Mouse (Mus musculus) midbrain, embryonic 13.5 days (tissue): ENCODE results near the gene Map3k15. TPM values are rescaled to one million over a fixed set of nuclear protein-coding genes. Genes with fewer than 3 reads are reported as not detected.

Experiments used
- ATAC-seq: fragments of 200-750 bp; cut with Nextera tagmentation; 2 replicates; pipeline ENCODE4 v1.8.0; 2017; ENCODE audit warnings: mild to moderate bottlenecking, moderate TSS enrichment, moderate library complexity
- H3K27ac ChIP-seq: fragments of 300-500 bp; sonication (generic); 2 replicates; pipeline ENCODE4 v1.5.1; 2015; ENCODE audit warnings: inconsistent platforms, mild to moderate bottlenecking, moderate library complexity
- H3K27me3 ChIP-seq: fragments of 300-500 bp; sonication (generic); 2 replicates; pipeline ENCODE4 v1.6.1; 2015; ENCODE audit warnings: mild to moderate bottlenecking, inconsistent platforms
- H3K36me3 ChIP-seq: fragments of 300-500 bp; sonication (generic); 2 replicates; pipeline ENCODE4 v1.6.1; 2015; ENCODE audit warnings: mild to moderate bottlenecking, inconsistent platforms
- H3K4me1 ChIP-seq: fragments of 300-500 bp; sonication (generic); replicated peaks from 2 replicates; pipeline ENCODE4 v1.6.1; 2015; ENCODE audit warnings: inconsistent platforms
- H3K4me2 ChIP-seq: fragments of 300-500 bp; sonication (generic); replicated peaks from 2 replicates; pipeline ENCODE4 v1.6.1; 2015; ENCODE audit warnings: moderate library complexity, mild to moderate bottlenecking, inconsistent platforms
- H3K4me3 ChIP-seq: fragments of 300-500 bp; sonication (generic); replicated peaks from 2 replicates; pipeline ENCODE4 v1.5.1; 2015; ENCODE audit warnings: mild to moderate bottlenecking, inconsistent platforms
- H3K9ac ChIP-seq: fragments of 300-500 bp; sonication (generic); replicated peaks from 2 replicates; pipeline ENCODE4 v1.6.1; 2015; ENCODE audit warnings: mild to moderate bottlenecking, inconsistent platforms
- H3K9me3 ChIP-seq: fragments of 300-500 bp; sonication (generic); 2 replicates; pipeline ENCODE4 v1.6.1; 2016; ENCODE audit warnings: mild to moderate bottlenecking, inconsistent platforms
- WGBS: fragments of 180-500 bp; shearing (Covaris S2); methylation state at CpG from one replicate; pipeline ENCODE4 v1.1.7; 2015; 5-methylcytosine and 5-hydroxymethylcytosine counted together
- polyA plus RNA-seq: library from polyadenylated mRNA; unstranded; fragments of >200 nt; fragmentation: Nextera tagmentation; extraction: Ambion mirVana; gene quantifications from 2 replicates; pipeline ENCODE4 v1.2.1, GENCODE M21; 2015

Gene Map3k15
- 0.15 and 0.23 TPM in 2 replicates for polyA plus RNA-seq

DNA sequence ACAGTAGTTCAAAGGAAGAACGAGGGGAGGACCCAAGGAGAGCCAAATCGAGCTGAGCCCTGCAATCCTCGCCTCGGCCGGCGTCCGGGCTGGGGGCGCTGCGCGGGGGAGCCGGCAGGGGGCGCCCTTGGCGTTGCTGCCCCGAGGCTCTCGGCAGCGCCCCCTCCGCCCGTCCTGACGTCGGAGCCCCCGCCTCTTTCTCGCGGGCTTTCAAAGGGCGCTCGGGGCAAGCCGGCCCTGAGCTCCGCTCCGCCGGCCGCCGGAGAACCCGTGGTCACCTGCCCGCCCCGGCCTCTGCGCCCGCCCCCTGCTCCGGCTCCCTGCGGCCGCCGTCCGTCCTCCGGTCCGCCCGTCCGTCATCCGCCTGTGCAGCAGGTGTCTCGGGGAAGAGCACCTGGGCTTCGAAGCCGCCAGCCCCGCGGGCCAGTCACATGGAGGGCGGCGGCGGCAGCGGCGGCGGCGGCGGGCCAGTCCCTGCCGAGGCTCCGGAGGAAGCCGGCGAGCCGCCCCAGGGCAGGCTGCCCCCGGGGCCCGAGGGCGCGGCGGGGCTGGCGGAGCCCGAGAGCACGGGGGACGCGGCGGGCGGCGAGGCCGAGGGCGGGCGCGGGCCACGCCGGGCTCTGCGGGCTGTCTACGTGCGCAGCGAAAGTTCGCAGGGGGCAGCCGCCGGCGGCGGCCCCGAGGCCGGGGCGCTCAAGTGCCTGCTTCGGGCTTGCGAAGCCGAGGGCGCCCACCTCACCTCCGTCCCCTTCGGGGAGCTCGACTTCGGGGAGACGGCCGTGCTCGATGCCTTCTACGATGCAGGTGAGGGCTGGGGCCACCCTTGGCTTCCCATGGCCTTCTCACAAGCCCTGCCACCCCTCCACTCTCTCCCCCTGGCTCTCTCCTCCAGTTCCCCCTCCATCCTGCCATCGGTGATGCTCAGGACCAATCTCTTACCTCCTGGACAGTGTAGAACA lies at the start of gene Map3k15:
Gene Map3k15, plus strand, starts transcription at position 432 of the 959 bp plus-strand sequence.
- peaks cover 32% of the 10 kb centered on the region for H3K27me3 ChIP-seq
- H3K4me2 ChIP-seq = peak within 1 kb of the TSS; percentile 66
- H3K36me3 ChIP-seq = no peaks in the 10 kb centered on the region
- no peak within 1 kb of the TSS for H3K27ac ChIP-seq
- 17% methylated on average over 82 of the region's 108 CpGs for WGBS
- peak within 1 kb of the TSS; percentile 46 for H3K9ac ChIP-seq
- no peaks in the 10 kb centered on the region for H3K4me1 ChIP-seq
- peak within 1 kb of the TSS; percentile 46 for H3K4me3 ChIP-seq
- H3K9me3 ChIP-seq = no peaks in the 10 kb centered on the region
- ATAC-seq = peak; percentile 68

DNA sequence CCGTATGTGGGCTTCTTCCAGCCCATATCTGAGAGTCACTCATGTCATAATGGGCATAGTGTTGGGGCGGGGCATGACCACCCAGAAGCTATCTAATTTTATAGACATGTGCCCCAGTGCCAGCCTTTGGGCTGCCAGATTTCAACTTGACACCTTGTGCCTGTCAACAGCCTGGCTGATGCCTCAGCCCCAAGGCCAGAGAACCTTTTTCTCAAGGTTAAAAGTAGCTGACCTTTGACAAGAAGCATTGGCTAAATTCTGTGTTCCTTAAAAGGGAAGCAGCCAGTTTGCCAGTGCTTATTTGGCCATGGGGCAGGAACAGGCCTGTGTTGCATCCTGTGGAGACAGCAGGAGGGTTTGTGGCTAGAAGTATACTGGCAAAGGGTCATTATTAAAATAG lies 45.7 kb upstream of the Map3k15 start:
- Histone ChIP-seq H3K27me3 (peaks cover 24% of the 10 kb centered on the region; the same call in 1 of the 2 replicates), H3K4me2 (no peak overlapping the region), H3K27ac (no peak overlapping the region), H3K36me3 (no peaks in the 10 kb centered on the region), H3K9me3 (no peaks in the 10 kb centered on the region), H3K9ac (no peak overlapping the region), H3K4me1 (no peaks in the 10 kb centered on the region), H3K4me3 (no peak overlapping the region)
- no peak for ATAC-seq
- 90% methylated on average over 2 of the region's 2 CpGs for WGBS

DNA sequence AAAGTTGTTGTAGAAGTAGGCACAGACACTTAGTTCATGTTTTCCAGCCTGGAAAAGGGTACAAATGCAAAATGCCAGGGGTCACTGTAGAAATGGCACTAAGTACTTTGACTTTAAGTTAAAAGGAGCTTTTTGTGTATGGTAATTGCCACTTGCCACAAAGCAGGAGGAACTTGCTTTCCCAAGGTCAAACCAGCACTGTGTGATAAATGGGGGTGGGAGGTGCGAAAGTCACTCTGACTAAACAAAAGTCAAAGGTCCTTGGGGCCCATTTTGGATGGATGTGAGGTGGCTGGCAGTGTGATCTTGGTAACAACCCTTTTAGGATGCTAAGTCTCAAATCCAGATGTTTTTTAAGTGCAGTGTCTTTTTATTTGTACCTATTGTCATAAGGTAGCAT lies 44.6 kb upstream of the Map3k15 start:
- H3K4me3 ChIP-seq = no peak overlapping the region
- H3K9me3 ChIP-seq = no peaks in the 10 kb centered on the region
- no peak for ATAC-seq
- H3K4me2 ChIP-seq = no peak overlapping the region
- no peaks in the 10 kb centered on the region for H3K4me1 ChIP-seq
- no peak overlapping the region for H3K27ac ChIP-seq
- 86% methylated on average over 1 of the region's 1 CpGs for WGBS
- H3K27me3 ChIP-seq = peaks cover 24% of the 10 kb centered on the region; the same call in 1 of the 2 replicates
- no peaks in the 10 kb centered on the region for H3K36me3 ChIP-seq
- H3K9ac ChIP-seq = no peak overlapping the region

DNA sequence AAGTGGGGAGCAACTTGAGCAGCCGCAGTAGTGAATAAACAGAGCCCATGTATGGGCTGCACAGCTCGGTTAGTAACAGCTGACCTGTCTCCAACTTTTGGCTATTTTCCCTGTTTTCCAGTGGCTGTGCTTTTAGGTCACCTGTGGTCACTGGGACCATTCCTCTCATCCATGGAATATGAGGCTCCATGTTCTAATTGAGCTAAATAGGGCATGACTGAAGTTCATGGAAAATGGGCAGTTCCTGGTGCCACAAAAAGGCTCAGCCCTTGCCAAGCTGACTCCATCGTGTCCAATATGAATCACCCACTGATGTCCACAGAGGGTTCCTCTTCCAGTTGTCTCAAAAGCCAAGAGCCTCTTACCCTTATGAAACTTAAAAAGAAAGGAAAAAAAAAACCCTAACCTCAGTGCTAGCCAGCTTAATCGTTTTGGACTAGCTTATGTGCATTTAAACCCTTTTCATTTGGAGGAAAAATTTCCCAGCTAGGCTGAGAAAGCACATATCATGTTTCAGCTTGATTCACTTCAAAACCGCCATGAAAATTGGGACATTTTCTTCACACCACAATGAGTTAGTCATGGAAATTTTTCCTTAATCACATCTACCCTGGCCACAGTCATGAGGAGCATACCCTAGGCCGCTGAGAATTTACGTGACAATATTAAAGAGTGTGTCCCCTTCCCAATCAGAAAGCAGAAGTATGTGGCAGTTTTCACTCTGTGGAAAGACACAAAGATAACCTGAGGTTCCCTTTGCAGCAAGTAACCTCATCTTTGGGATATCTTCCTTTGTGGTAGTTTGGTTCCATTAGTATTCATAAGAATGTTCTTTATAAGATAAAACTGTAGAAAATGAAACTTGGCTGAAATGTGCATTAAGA lies 34.4 kb upstream of the Map3k15 start:
- Histone ChIP-seq H3K27ac (no peak overlapping the region), H3K36me3 (no peaks in the 10 kb centered on the region), H3K27me3 (peaks cover 43% of the 10 kb centered on the region; the same call in 1 of the 2 replicates), H3K4me1 (no peaks in the 10 kb centered on the region), H3K9ac (no peak overlapping the region), H3K9me3 (no peaks in the 10 kb centered on the region), H3K4me2 (no peak overlapping the region), H3K4me3 (no peak overlapping the region)
- ATAC-seq = no peak
- 85% methylated on average over 7 of the region's 7 CpGs for WGBS

DNA sequence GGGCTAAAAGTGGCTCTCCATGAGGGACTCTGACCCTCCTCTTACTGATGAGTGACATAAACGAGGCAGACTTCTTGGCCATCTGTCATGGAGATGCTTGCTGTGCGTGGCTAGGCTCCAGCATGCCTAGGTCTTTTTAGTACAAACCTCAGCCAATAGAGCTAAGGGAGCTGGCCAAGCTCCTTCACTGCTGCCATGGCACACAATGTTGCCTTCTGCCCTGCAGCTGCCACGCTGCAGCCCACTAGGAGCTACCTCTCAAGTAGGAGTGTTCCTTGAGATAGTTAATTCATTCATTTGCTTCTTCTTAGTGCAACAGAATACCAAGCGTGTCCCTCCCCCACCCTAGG lies 33.8 kb upstream of the Map3k15 start:
- 72% methylated on average over 4 of the region's 4 CpGs for WGBS
- Histone ChIP-seq H3K27ac (no peak overlapping the region), H3K4me3 (no peak overlapping the region), H3K27me3 (peaks cover 37% of the 10 kb centered on the region; the same call in 1 of the 2 replicates), H3K4me1 (no peaks in the 10 kb centered on the region), H3K9ac (no peak overlapping the region), H3K4me2 (no peak overlapping the region), H3K9me3 (no peaks in the 10 kb centered on the region), H3K36me3 (no peaks in the 10 kb centered on the region)
- no peak for ATAC-seq

DNA sequence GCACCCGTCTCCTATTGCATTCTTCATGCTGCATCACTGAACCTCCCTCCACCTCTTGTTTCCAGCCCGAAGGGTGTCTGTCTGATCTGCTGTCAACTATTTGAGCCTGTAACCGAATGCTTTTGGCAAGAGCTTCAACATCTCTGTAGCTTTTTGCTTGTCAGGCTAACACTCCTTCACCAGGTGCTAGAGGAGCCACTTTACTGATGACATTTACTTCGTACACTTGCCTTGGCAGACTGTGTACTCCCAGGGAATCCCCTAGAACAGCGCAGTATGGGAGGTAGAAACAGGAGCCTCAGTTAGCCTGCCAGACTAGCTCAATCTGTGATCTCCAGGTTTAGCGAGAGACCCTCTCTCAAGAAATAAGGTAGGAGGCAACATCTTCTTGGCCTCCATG lies 32.8 kb upstream of the Map3k15 start:
- no peak overlapping the region for H3K27ac ChIP-seq
- no peak for ATAC-seq
- 84% methylated on average over 6 of the region's 6 CpGs for WGBS
- no peak overlapping the region for H3K4me2 ChIP-seq
- H3K9me3 ChIP-seq = no peaks in the 10 kb centered on the region
- no peak overlapping the region for H3K9ac ChIP-seq
- no peaks in the 10 kb centered on the region for H3K36me3 ChIP-seq
- H3K27me3 ChIP-seq = peaks cover 35% of the 10 kb centered on the region; the same call in 1 of the 2 replicates
- no peaks in the 10 kb centered on the region for H3K4me1 ChIP-seq
- H3K4me3 ChIP-seq = no peak overlapping the region

DNA sequence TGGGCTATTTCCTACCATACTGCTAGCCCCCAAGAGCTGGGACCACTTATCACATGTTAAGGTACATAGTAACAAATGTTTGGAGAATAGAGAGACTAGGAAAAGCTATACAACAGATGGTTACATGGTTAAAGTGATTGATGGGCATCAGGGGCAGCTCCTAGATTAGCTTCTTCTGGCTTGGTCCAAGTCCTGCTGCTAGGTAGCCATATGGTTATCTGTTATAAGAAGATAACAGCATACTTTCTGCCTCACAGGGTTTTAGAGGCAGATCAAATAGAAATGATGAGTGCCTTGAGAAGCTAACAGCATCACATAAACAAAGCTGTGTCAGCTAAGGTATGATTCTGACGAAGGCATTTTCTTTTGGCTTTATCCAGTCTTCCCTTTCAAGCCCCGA lies 26.8 kb upstream of the Map3k15 start:
- Histone ChIP-seq H3K27ac (no peak overlapping the region), H3K27me3 (peaks cover 19% of the 10 kb centered on the region; the same call in 1 of the 2 replicates), H3K9me3 (no peaks in the 10 kb centered on the region), H3K4me3 (no peak overlapping the region), H3K4me2 (no peak overlapping the region), H3K36me3 (no peaks in the 10 kb centered on the region), H3K9ac (no peak overlapping the region), H3K4me1 (no peaks in the 10 kb centered on the region)
- 87% methylated on average over 2 of the region's 2 CpGs for WGBS
- ATAC-seq = no peak

DNA sequence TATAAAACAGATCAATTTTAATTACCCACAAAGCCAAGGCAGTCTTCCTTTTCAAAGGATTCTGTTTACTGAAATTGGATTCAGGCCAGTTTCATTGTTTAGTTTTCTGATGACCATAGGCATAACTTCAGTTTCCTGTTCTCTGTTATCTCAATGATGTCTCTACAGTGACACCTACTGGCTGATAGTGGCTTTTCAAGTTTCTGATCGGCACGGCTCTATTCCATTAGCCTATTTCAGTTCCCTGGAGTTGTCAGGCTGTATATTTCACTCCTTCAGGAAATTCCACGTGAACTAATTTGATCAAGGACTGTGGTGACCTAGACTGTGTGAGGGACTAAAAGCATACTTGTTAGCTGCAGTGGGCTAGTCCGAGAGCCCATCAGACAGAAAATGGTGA lies 25.0 kb upstream of the Map3k15 start:
- no peak overlapping the region for H3K27ac ChIP-seq
- 33% methylated on average over 4 of the region's 4 CpGs for WGBS
- ATAC-seq = peak; percentile 83
- H3K36me3 ChIP-seq = no peaks in the 10 kb centered on the region
- H3K4me3 ChIP-seq = no peak overlapping the region
- H3K4me1 ChIP-seq = no peaks in the 10 kb centered on the region
- H3K27me3 ChIP-seq = peaks cover 23% of the 10 kb centered on the region; the same call in 1 of the 2 replicates
- H3K4me2 ChIP-seq = no peak overlapping the region
- H3K9ac ChIP-seq = no peak overlapping the region
- no peaks in the 10 kb centered on the region for H3K9me3 ChIP-seq

DNA sequence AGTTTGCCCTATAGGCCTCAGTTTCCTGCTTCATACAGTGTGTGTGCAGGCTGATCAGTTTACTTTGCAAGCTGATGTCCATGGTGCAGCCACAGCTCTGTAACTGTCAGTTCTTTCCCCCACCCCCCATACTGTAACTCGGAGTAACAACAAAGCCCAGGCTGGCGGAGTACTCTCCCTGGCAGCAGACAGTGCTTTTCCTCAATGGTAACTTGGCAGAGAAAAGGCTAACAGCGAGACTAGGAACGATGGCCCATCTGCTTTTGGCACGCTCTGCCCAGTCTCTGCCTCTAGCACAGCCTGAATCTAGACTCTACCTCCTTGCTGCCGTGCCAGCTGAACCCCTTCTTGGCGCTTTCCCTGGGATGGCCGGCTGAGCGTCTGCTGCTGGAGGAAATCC lies 24.3 kb upstream of the Map3k15 start:
- 91% methylated on average over 9 of the region's 9 CpGs for WGBS
- H3K9me3 ChIP-seq = no peaks in the 10 kb centered on the region
- 0 out of 2 replicates have a peak, but pooled peaks have one; percentile 30 for ATAC-seq
- H3K4me1 ChIP-seq = no peaks in the 10 kb centered on the region
- H3K36me3 ChIP-seq = no peaks in the 10 kb centered on the region
- no peak overlapping the region for H3K9ac ChIP-seq
- no peak overlapping the region for H3K27ac ChIP-seq
- peaks cover 27% of the 10 kb centered on the region; the same call in 1 of the 2 replicates for H3K27me3 ChIP-seq
- no peak overlapping the region for H3K4me3 ChIP-seq
- H3K4me2 ChIP-seq = no peak overlapping the region

DNA sequence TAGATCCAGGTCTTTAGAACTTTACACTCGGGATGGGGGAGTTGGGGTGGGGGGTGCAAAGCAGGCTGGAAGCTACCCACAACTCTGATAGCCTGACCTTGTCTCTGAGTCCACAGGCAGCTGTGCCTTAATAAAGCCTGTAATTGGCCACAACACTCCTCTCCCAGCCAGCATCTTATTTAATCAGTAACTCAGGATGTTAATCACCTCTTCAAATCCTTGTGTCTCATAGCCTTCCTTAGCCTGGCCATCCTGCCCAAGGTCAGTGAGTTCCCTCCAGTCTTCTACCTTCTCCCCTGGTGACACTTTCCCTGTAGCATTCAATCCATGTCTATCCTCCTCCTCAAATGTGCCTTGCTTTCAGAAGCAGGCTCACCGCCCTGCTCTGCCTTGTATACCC lies 19.2 kb upstream of the Map3k15 start:
- no peak for ATAC-seq
- no peak overlapping the region for H3K9ac ChIP-seq
- no peaks in the 10 kb centered on the region for H3K4me1 ChIP-seq
- H3K27me3 ChIP-seq = peaks cover 23% of the 10 kb centered on the region; the same call in 1 of the 2 replicates
- H3K36me3 ChIP-seq = no peaks in the 10 kb centered on the region
- no peak overlapping the region for H3K27ac ChIP-seq
- no peak overlapping the region for H3K4me3 ChIP-seq
- H3K9me3 ChIP-seq = no peaks in the 10 kb centered on the region
- WGBS = 93% methylated on average over 2 of the region's 2 CpGs
- no peak overlapping the region for H3K4me2 ChIP-seq

DNA sequence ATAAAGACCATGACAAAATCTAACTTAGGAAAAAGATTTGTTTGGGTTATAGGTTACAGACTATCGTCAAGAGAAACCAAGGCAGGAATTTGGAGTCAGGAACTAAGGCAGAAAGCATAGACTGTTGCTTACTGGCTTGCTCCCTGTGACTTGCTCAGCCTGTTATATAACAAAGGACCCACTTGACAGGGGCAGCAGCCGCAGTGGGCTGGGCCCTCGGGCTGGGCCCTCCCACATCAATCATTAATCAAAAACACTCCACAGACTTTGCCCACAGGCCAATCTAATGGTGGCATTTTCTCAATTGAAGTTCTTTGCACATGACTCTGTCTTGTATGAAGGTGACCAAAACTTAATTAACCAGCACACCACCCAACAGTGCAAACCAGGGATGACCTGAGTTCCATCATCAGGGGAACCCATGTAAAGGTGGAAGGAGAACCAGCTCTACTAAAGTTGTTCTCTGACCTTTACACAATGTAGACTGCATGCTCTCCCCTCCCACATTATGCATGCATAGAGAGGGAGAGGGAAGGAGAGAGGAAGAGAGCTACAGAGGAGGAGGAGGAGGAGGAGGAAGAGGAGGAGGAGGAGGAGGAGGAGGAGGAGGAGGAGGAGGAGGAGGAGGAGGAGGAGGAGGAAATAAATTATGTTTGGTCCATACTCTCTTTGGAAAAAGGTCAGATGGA lies 17.0 kb upstream of the Map3k15 start:
- no peaks in the 10 kb centered on the region for H3K4me1 ChIP-seq
- H3K27me3 ChIP-seq = peaks cover 24% of the 10 kb centered on the region; the same call in 1 of the 2 replicates
- WGBS = 72% methylated on average over 3 of the region's 3 CpGs
- no peak overlapping the region for H3K4me3 ChIP-seq
- H3K27ac ChIP-seq = no peak overlapping the region
- H3K4me2 ChIP-seq = no peak overlapping the region
- no peak for ATAC-seq
- H3K9ac ChIP-seq = no peak overlapping the region
- no peaks in the 10 kb centered on the region for H3K9me3 ChIP-seq
- no peaks in the 10 kb centered on the region for H3K36me3 ChIP-seq
